Mouse (Mus musculus): ENCODE measurements around the gene Dnajb13. TPM values are rescaled to one million over a fixed set of nuclear protein-coding genes. Genes with fewer than 3 reads are reported as not detected.
"Not testable (repeated sequence)": the region's sequence is repeated elsewhere in the genome, so short reads cannot be mapped to it uniquely, and the experiment has no call there.

The Dnajb13 gene
- total RNA-seq, 2 experiments from 2014 or later = not detected

- no peak for DNase-seq
Measured at GRCm38 (mm10) chr7:100487301-100487700, 27.5 kb downstream of the Dnajb13 start.

- DNase-seq = no peak
Measured at GRCm38 (mm10) chr7:100484493-100484892, 30.3 kb downstream of the Dnajb13 start.

- not testable (repeated sequence) for DNase-seq
Measured at GRCm38 (mm10) chr7:100482046-100482445, 32.7 kb downstream of the Dnajb13 start.

- no peak for DNase-seq
Measured at GRCm38 (mm10) chr7:100480175-100480574, 34.6 kb downstream of the Dnajb13 start.

- no peak for DNase-seq
Measured at GRCm38 (mm10) chr7:100479823-100480164, 35.0 kb downstream of the Dnajb13 start.

GRCm38 (mm10) chr7:100479100-100479822 is 35.5 kb downstream of the Dnajb13 start:
- DNase-seq = no peak

GRCm38 (mm10) chr7:100474680-100475079 is 40.1 kb downstream of the Dnajb13 start:
- peak; percentile 86 for DNase-seq

GRCm38 (mm10) chr7:100473846-100474454 is 40.8 kb downstream of the Dnajb13 start:
- no peak for DNase-seq

GRCm38 (mm10) chr7:100472777-100473176 is 42.0 kb downstream of the Dnajb13 start, which contains the start of gene Ucp3:
Gene Ucp3 (plus strand): TSS chr7:100472990.
- DNase-seq = peak; percentile 72

GRCm38 (mm10) chr7:100471407-100471797 is 43.4 kb downstream of the Dnajb13 start:
- DNase-seq = no peak

- DNase-seq = peak; percentile 63
Measured at GRCm38 (mm10) chr7:100470796-100471406, 43.9 kb downstream of the Dnajb13 start.

GRCm38 (mm10) chr7:100469502-100469901 is 45.3 kb downstream of the Dnajb13 start:
- no peak for DNase-seq

- DNase-seq = no peak
Measured at GRCm38 (mm10) chr7:100468761-100469160, 46.0 kb downstream of the Dnajb13 start.

- DNase-seq = no peak
Measured at GRCm38 (mm10) chr7:100466781-100467510, 47.8 kb downstream of the Dnajb13 start.

GRCm38 (mm10) chr7:100465656-100466309 is 49.0 kb downstream of the Dnajb13 start:
- peak; percentile 94 for DNase-seq

- no peak for DNase-seq
Measured at GRCm38 (mm10) chr7:100465248-100465647, 49.5 kb downstream of the Dnajb13 start.

- DNase-seq = no peak
Measured at GRCm38 (mm10) chr7:100464248-100464647, 50.5 kb downstream of the Dnajb13 start.

GRCm38 (mm10) chr7:100463757-100464156 is 51.0 kb downstream of the Dnajb13 start:
- no peak for DNase-seq

- DNase-seq = no peak
Measured at GRCm38 (mm10) chr7:100463194-100463593, 51.6 kb downstream of the Dnajb13 start.

- peak; percentile 86 for DNase-seq
Measured at GRCm38 (mm10) chr7:100461621-100462151, 53.1 kb downstream of the Dnajb13 start.

- DNase-seq = no peak
Measured at GRCm38 (mm10) chr7:100459862-100460261, 54.9 kb downstream of the Dnajb13 start.

- no peak for DNase-seq
Measured at GRCm38 (mm10) chr7:100458153-100458552, 56.6 kb downstream of the Dnajb13 start.

Measured in gastrocnemius, postnatal 25 days (tissue).